Mouse (Mus musculus): Measurements from ENCODE around the gene Fermt1.

Fermt1 gene

DNA sequence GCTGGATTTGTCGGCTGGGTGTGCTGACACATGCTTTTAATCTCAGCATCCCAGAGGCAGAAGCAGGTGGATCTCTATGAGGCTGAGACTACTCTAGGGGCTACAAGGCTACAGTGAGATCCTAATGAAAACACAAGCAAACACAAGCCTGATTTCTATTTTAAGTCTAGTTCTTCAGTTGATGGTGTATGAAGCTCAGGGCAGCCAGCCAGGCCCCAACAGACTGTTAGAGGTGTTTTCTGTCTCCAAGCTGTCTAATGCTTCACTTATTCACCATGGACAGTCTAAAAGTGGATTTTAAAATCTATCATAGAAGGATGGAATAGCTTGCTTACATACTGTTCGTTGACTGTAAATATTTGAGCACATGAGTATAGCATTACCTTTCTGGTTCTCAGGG is 84.2 kb downstream of the Fermt1 start:
- no peak for DNase-seq (ENCODE audit: low spot score in 2 of 2)

DNA sequence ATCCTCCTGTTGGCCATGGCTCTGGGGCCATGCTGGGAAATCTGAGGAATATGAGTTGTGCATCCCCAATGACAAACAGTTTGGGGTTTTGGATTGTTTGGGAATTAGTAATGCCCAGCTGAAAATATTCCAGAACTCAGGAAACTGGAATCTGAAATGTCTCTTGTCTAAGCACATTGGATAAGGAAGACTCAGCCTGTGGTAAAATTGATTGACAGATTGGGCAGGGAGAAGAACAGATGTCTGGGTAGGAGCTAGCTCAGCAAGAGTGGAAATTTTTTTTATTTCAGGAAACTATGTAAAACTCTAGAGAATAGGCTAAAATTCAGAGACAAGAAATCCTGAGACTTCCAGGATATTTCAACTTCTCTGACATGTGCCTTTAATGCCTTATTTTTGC is 85.3 kb downstream of the Fermt1 start:
- DNase-seq (ENCODE audit: low spot score in 2 of 2), result no peak

DNA sequence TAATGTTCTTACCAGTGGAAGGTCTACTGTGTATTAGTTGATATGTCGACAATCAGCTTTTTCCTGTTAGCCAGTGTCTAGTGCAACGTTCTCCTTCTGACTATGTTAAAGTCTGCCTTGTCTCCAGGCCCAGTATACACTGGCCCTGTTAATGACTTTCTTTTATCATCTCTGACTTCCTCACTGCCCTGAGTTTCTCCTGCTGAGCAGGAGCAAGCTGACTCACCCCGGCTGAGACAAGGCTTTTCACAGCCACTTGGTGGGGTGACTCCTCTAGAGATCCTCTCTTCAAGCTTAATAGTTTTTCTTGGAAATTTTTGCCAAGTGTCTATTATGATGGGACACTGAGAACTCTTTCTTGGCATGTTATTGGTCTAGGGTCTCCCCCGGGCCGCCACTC is 89.4 kb downstream of the Fermt1 start:
- no peak for DNase-seq (ENCODE audit: low spot score in 2 of 2)

Measured in urinary bladder, postnatal 36 days (tissue).